Mouse (Mus musculus) heart, embryonic 11.5 days (tissue): ENCODE data around the gene Vps41. TPM values are rescaled to one million over a fixed set of nuclear protein-coding genes. Genes with fewer than 3 reads are reported as not detected.

Experiments
- polyA plus RNA-seq: library from polyadenylated mRNA; unstranded; fragments of >200 nt; fragmentation: Nextera tagmentation; extraction: Ambion mirVana; gene quantifications from 2 replicates; pipeline ENCODE4 v1.2.1, GENCODE M21; 2014

The Vps41 gene
- polyA plus RNA-seq, 1 experiment from 2014 or later, result 51.1 TPM

Other genes starting within 250 kb of the Vps41 start
- 1.8 and 2.0 TPM in 2 replicates for gene Amph, start 230.9 kb downstream of the Vps41 start, polyA plus RNA-seq